Mouse (Mus musculus): Measurements from ENCODE around the gene Agtpbp1.

DNA sequence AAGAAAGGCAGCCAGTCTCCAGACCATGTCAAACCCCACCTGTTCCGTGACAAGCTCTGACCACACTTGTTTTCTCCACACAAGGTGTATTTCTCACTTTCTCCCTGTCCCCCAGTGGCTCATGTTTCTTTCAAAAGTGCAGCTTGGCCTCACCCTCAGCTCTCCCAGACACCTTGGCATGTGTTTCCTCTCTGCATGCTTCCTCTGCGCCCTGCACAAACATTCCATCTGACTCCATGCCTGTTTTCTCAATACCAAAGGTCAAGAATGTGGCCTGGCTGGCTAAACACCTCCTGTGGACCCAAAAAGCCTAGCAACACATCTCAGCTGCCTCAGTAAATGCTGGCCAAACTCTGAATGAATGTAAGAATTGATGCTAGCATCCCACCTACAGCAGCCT lies 132.0 kb downstream of the Agtpbp1 start:
- TF ChIP-seq CTCF (IDR thresholded peaks at IDR 0.05; ENCODE audit: insufficient read depth, low read depth, low read length) (no peak), POLR2A (IDR thresholded peaks at IDR 0.05; ENCODE audit: insufficient read depth, low read depth, low read length) (no peak)
